Mouse (Mus musculus) bone marrow, adult 2 months (tissue): Measurements from ENCODE around the gene Trim47. TPM values are rescaled to one million over a fixed set of nuclear protein-coding genes. Genes with fewer than 3 reads are reported as not detected.

Experiments
- H3K27ac ChIP-seq: fragments of 200-500 bp; 2 replicates; pipeline ENCODE4 v1.5.1; 2012; ENCODE audit warnings: low read depth, mild to moderate bottlenecking, control low read depth, inconsistent platforms, low read length; ENCODE audit not compliant: control insufficient read depth, poor library complexity, insufficient read depth
- H3K4me1 ChIP-seq: fragments of 200-500 bp; 2 replicates; pipeline ENCODE4 v1.6.1; 2011; ENCODE audit warnings: low read length; ENCODE audit not compliant: control insufficient read depth, insufficient read depth
- H3K4me3 ChIP-seq: fragments of 200-500 bp; replicated peaks from 2 replicates; pipeline ENCODE3; 2011; ENCODE audit warnings: mild to moderate bottlenecking, low read depth, low read length, control low read depth; ENCODE audit not compliant: control insufficient read depth
- CTCF ChIP-seq: fragments of 200-500 bp; IDR thresholded peaks from 2 replicates; pipeline ENCODE4 v1.5.1; 2011; ENCODE audit warnings: low read length, control low read depth; ENCODE audit not compliant: control insufficient read depth, insufficient read depth
- POLR2A ChIP-seq: fragments of 200-500 bp; IDR thresholded peaks from 2 replicates; pipeline ENCODE4 v1.6.1; 2011; ENCODE audit warnings: low read depth, mild to moderate bottlenecking, control low read depth, low read length, borderline replicate concordance; ENCODE audit not compliant: control insufficient read depth
- WGBS: fragments of 180-500 bp; shearing (Covaris S2); methylation state at CpG from one replicate; pipeline ENCODE4 v1.1.7; 2018; 5-methylcytosine and 5-hydroxymethylcytosine counted together
- polyA plus RNA-seq: library from polyadenylated mRNA; stranded (reverse); fragments of >200 nt; gene quantifications from 2 replicates; pipeline ENCODE4 v1.2.4, GENCODE M21; 2011; ENCODE audit warnings: low replicate concordance; ENCODE audit not compliant: missing spikeins, insufficient read depth, insufficient read length

Trim47 gene
- polyA plus RNA-seq, 1 experiment: 8.9 TPM

GRCm38 (mm10) chr11:116167232-116167631 lies 40.2 kb upstream of the Trim47 start:
- Histone ChIP-seq H3K4me1 (no peaks in the 10 kb centered on the region), H3K4me3 (peak overlapping the region; percentile 85), H3K27ac (no peak overlapping the region)
- WGBS: 17% methylated on average over 6 of the region's 6 CpGs
- TF ChIP-seq CTCF (no peak), POLR2A (no peak)

GRCm38 (mm10) chr11:116163002-116163401 lies 36.0 kb upstream of the Trim47 start:
- no peak overlapping the region for H3K4me3 ChIP-seq
- H3K4me1 ChIP-seq: no peaks in the 10 kb centered on the region
- H3K27ac ChIP-seq: no peak overlapping the region
- WGBS: 78% methylated on average over 9 of the region's 9 CpGs
- TF ChIP-seq CTCF: no peak
- TF ChIP-seq POLR2A: no peak

GRCm38 (mm10) chr11:116162146-116162545 lies 35.1 kb upstream of the Trim47 start:
- Histone ChIP-seq H3K27ac (no peak overlapping the region), H3K4me1 (no peaks in the 10 kb centered on the region), H3K4me3 (no peak overlapping the region)
- WGBS: 86% methylated on average over 10 of the region's 10 CpGs
- TF ChIP-seq POLR2A (no peak), CTCF (no peak)

DNA sequence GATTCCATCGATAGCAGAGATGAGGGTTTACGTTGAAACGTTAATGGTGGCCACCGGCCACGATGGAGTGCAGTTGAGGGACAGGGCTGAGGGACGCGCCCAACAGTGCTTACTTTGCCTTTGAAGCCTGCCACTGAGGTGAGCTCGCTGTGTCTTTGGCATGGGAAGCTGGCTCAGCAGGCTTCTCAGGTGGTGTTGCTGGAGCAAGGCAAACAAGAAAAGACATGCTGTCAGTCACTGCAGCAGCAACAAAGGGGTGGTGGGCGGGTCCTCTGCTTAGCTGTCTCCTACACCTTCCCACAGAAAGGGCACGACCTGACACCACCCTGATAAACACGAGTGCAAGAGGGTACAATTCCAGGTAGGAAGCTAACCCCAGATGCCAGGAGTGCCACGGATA lies 34.3 kb upstream of the Trim47 start:
- H3K27ac ChIP-seq: no peak overlapping the region
- no peak overlapping the region for H3K4me3 ChIP-seq
- 90% methylated on average over 12 of the region's 12 CpGs for WGBS
- no peaks in the 10 kb centered on the region for H3K4me1 ChIP-seq
- TF ChIP-seq POLR2A (no peak), CTCF (no peak)

DNA sequence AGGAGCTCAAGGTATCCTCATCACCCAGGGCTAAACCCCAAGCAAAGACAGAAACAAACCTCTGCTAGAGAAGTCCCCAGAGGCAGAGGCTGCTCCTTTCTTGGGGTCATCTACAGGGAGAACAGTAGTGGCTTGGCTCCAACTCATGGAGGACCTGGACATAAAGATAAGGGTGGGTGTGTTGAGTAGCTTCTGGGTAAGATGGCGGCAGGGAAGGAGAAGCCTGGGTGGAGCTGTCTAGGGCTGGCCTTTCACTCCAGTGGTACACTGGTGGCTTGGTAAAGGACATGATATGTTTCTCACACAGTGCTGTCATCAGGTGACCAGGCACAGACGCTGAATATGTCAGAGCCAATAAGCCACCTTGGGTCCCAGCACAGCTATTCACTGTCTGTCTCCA lies 23.9 kb upstream of the Trim47 start:
- 58% methylated on average over 2 of the region's 2 CpGs for WGBS
- H3K27ac ChIP-seq: peak overlapping the region; percentile 5; the same call in 1 of the 2 replicates

DNA sequence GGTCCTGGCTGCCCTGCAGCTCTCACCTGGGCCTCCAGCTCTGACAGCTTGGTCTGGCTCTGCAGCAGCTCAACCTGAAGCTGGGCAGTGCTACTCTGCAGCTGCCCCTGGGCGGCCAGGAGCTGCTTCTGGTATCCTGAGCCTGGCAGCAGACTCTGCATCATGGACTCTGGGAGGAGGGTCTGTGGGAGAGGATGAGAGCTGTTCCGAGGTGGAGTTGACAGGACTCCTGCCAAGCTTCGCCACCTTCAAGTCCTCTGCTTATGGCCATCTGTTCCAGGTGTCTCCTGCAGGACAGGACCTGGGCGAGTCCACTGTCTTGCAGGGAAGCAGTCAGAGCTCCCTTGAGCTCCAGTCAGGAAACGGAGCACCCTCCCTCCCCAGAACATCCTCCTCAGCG lies 22.3 kb upstream of the Trim47 start:
- Histone ChIP-seq H3K4me1 (peaks cover 4% of the 10 kb centered on the region; the same call in 1 of the 2 replicates), H3K4me3 (no peak overlapping the region), H3K27ac (no peak overlapping the region)
- WGBS: 94% methylated on average over 6 of the region's 6 CpGs
- TF ChIP-seq POLR2A (no peak), CTCF (no peak)

More for the DNA sequence above, 23.9 kb upstream of the Trim47 start:
- Histone ChIP-seq H3K4me1 (peaks cover 4% of the 10 kb centered on the region; the same call in 1 of the 2 replicates), H3K4me3 (no peak overlapping the region)
- TF ChIP-seq CTCF (no peak), POLR2A (no peak)

DNA sequence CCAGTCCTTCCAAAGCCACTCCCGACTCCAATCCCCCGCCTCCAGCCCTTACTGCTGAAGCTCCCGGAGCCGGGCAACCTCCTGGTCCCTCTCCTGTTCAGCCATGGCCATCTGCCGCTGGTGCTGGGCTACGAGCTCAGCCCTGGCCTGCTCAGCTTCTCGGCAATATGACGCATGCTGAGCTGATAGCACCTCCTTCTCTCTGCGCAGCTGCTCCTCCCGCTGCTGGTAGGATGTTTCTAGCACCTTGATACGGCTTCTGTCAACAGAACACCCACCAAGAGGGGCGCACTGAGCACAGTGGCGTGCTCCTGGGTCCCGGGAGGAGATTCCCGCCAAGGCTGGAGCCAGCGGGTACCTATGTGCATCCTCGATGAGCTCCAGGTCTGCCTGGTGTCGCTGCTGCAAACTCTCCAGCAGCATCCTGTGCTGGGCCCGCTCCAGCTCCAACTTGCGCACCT lies 21.8 kb upstream of the Trim47 start:
- TF ChIP-seq POLR2A: no peak
- TF ChIP-seq CTCF: no peak
- peaks cover 4% of the 10 kb centered on the region; the same call in 1 of the 2 replicates for H3K4me1 ChIP-seq
- whole genome bisulfite sequencing: 93% methylated on average over 20 of the region's 20 CpGs
- H3K27ac ChIP-seq: no peak overlapping the region
- no peak overlapping the region for H3K4me3 ChIP-seq

GRCm38 (mm10) chr11:116146294-116146985 lies 19.4 kb upstream of the Trim47 start:
- 89% methylated on average over 25 of the region's 25 CpGs for WGBS
- TF ChIP-seq POLR2A (no peak), CTCF (no peak)
- 0 out of 2 replicates have a peak overlapping the region, but pooled peaks have one; percentile 5 for H3K27ac ChIP-seq
- no peak overlapping the region for H3K4me3 ChIP-seq
- H3K4me1 ChIP-seq: peaks cover 10% of the 10 kb centered on the region
